Mouse (Mus musculus) liver, postnatal 0 days (tissue): ENCODE data around the gene Il3ra. TPM values are rescaled to one million over a fixed set of nuclear protein-coding genes. Genes with fewer than 3 reads are reported as not detected.

Experiments
- ATAC-seq: fragments of 200-750 bp; cut with Nextera tagmentation; 2 replicates; pipeline ENCODE4 v1.8.0; 2017; ENCODE audit warnings: mild to moderate bottlenecking, moderate library complexity
- DNase-seq: peaks from one replicate; pipeline ENCODE4 v3.0.0-alpha.2; 2016
- H3K27ac ChIP-seq: fragments of 300-500 bp; sonication (generic); 2 replicates; pipeline ENCODE4 v1.5.1; 2014; ENCODE audit warnings: antibody characterized with exemption, moderate library complexity, mild to moderate bottlenecking, low read depth
- H3K27me3 ChIP-seq: fragments of 300-500 bp; sonication (generic); 2 replicates; pipeline ENCODE4 v1.6.1; 2014; ENCODE audit warnings: low read length, control low read depth, mixed read lengths; ENCODE audit not compliant: insufficient read depth
- H3K36me3 ChIP-seq: fragments of 300-500 bp; sonication (generic); replicated peaks from 2 replicates; pipeline ENCODE4 v1.6.1; 2014; ENCODE audit warnings: mild to moderate bottlenecking, control low read depth, low read length, moderate library complexity, mixed read lengths; ENCODE audit not compliant: insufficient read depth
- H3K4me1 ChIP-seq: fragments of 300-500 bp; sonication (generic); 2 replicates; pipeline ENCODE4 v1.6.1; 2014; ENCODE audit warnings: antibody characterized with exemption, mild to moderate bottlenecking, control low read depth; ENCODE audit not compliant: insufficient read depth
- H3K4me2 ChIP-seq: fragments of 300-500 bp; sonication (generic); 2 replicates; pipeline ENCODE4 v1.6.1; 2014; ENCODE audit warnings: low read depth, mild to moderate bottlenecking, low read length, moderate library complexity, mixed read lengths
- H3K4me3 ChIP-seq: fragments of 300-500 bp; sonication (generic); 2 replicates; pipeline ENCODE4 v1.5.1; 2014; ENCODE audit warnings: low read depth, low read length
- H3K9ac ChIP-seq: fragments of 300-500 bp; sonication (generic); replicated peaks from 2 replicates; pipeline ENCODE4 v1.6.1; 2014; ENCODE audit warnings: mild to moderate bottlenecking, moderate library complexity
- H3K9me3 ChIP-seq: fragments of 300-500 bp; sonication (generic); 2 replicates; pipeline ENCODE4 v1.6.1; 2016; ENCODE audit warnings: mild to moderate bottlenecking, control low read depth, low read length, mixed read lengths
- CTCF ChIP-seq: sonication (generic); IDR thresholded peaks from 2 replicates; pipeline ENCODE4 v1.5.1; 2016; ENCODE audit warnings: antibody characterized with exemption, low read depth
- EP300 ChIP-seq: IDR thresholded peaks from 2 replicates; pipeline ENCODE4 v1.6.1; 2016; ENCODE audit warnings: antibody characterized with exemption, low read depth, mild to moderate bottlenecking
- WGBS: fragments of 180-500 bp; shearing (Covaris S2); extraction: QIAGEN DNeasy Blood & Tissue Kit; methylation state at CpG from one replicate; pipeline ENCODE4 v1.1.7; 2014; ENCODE audit not compliant: insufficient replicate concordance; 5-methylcytosine and 5-hydroxymethylcytosine counted together
- polyA plus RNA-seq: library from polyadenylated mRNA; unstranded; fragments of >200 nt; fragmentation: Nextera tagmentation; extraction: Ambion mirVana; gene quantifications from 2 replicates; pipeline ENCODE4 v1.2.1, GENCODE M21; 2015

The Il3ra gene
- polyA plus RNA-seq = 2.9 and 3.2 TPM in 2 replicates

GRCm38 (mm10) chr14:14345948-14346812 lies at the start of gene Il3ra:
Il3ra (plus strand) TSS chr14:14346275.
- no peaks in the 10 kb centered on the region for H3K36me3 ChIP-seq
- peak within 1 kb of the TSS; percentile 60 for H3K9ac ChIP-seq
- DNase-seq (peak; percentile 83), ATAC-seq (peak; percentile 52)
- peak within 1 kb of the TSS; percentile 60 for H3K4me3 ChIP-seq
- 4% methylated on average over 52 of the region's 69 CpGs for WGBS
- no peak for TF ChIP-seq EP300
- TF ChIP-seq CTCF = no peak
- H3K27me3 ChIP-seq = no peaks in the 10 kb centered on the region
- H3K27ac ChIP-seq = peak within 1 kb of the TSS; percentile 80
- H3K9me3 ChIP-seq = peaks cover 39% of the 10 kb centered on the region
- peak within 1 kb of the TSS; percentile 74 for H3K4me2 ChIP-seq
- H3K4me1 ChIP-seq = no peaks in the 10 kb centered on the region

- Histone ChIP-seq H3K4me3 (no peak overlapping the region), H3K27ac (no peak overlapping the region), H3K9ac (no peak overlapping the region), H3K9me3 (no peaks in the 10 kb centered on the region), H3K4me2 (no peak overlapping the region), H3K36me3 (no peaks in the 10 kb centered on the region), H3K27me3 (no peaks in the 10 kb centered on the region), H3K4me1 (no peaks in the 10 kb centered on the region)
- ATAC-seq = no peak
- TF ChIP-seq EP300 (no peak), CTCF (no peak)
- no peak for DNase-seq
- 49% methylated on average over 16 of the region's 16 CpGs for WGBS
Measured at GRCm38 (mm10) chr14:14308938-14309337, 37.1 kb upstream of the Il3ra start.

GRCm38 (mm10) chr14:14309416-14309815 lies 36.7 kb upstream of the Il3ra start:
- WGBS = 56% methylated on average over 14 of the region's 14 CpGs
- ATAC-seq (no peak), DNase-seq (no peak)
- Histone ChIP-seq H3K4me1 (no peaks in the 10 kb centered on the region), H3K9ac (no peak overlapping the region), H3K27me3 (no peaks in the 10 kb centered on the region), H3K9me3 (no peaks in the 10 kb centered on the region), H3K4me2 (no peak overlapping the region), H3K4me3 (no peak overlapping the region), H3K27ac (no peak overlapping the region), H3K36me3 (no peaks in the 10 kb centered on the region)
- TF ChIP-seq CTCF (no peak), EP300 (no peak)

GRCm38 (mm10) chr14:14322528-14322927 lies 23.5 kb upstream of the Il3ra start, which contains the start of gene Olfr31:
Olfr31 (plus strand) TSS chr14:14322828.
- no peaks in the 10 kb centered on the region for H3K4me1 ChIP-seq
- H3K4me2 ChIP-seq = no peak within 1 kb of the TSS
- H3K9ac ChIP-seq = no peak within 1 kb of the TSS
- ATAC-seq = no peak
- no peak for DNase-seq
- H3K36me3 ChIP-seq = no peaks in the 10 kb centered on the region
- no peak within 1 kb of the TSS for H3K27ac ChIP-seq
- no peaks in the 10 kb centered on the region for H3K27me3 ChIP-seq
- no peak within 1 kb of the TSS for H3K4me3 ChIP-seq
- no peaks in the 10 kb centered on the region for H3K9me3 ChIP-seq
- TF ChIP-seq EP300 (no peak), CTCF (no peak)

- ATAC-seq (peak; percentile 87), DNase-seq (peak; percentile 93)
- H3K4me2 ChIP-seq = peak overlapping the region; percentile 74
- no peaks in the 10 kb centered on the region for H3K27me3 ChIP-seq
- H3K4me1 ChIP-seq = no peaks in the 10 kb centered on the region
- H3K9ac ChIP-seq = peak overlapping the region; percentile 60; the same call in 1 of the 2 replicates
- peak overlapping the region; percentile 60 for H3K4me3 ChIP-seq
- 0 out of 2 replicates have a peak, but pooled peaks have one; percentile 12 for TF ChIP-seq EP300
- TF ChIP-seq CTCF = peak; percentile 75
- no peaks in the 10 kb centered on the region for H3K36me3 ChIP-seq
- 7% methylated on average over 35 of the region's 40 CpGs for WGBS
- peaks cover 30% of the 10 kb centered on the region for H3K9me3 ChIP-seq
- H3K27ac ChIP-seq = peak overlapping the region; percentile 80
Measured at GRCm38 (mm10) chr14:14345113-14345871, 783 bp upstream of the Il3ra start.

GRCm38 (mm10) chr14:14346813-14347100 lies 682 bp downstream of the Il3ra start:
- no peak for TF ChIP-seq CTCF
- no peak for TF ChIP-seq EP300
- Histone ChIP-seq H3K27ac (peak overlapping the region; percentile 80), H3K9ac (0 out of 2 replicates have a peak overlapping the region, but pooled peaks have one; percentile 60), H3K4me2 (peak overlapping the region; percentile 74), H3K27me3 (no peaks in the 10 kb centered on the region), H3K36me3 (no peaks in the 10 kb centered on the region), H3K4me3 (peak overlapping the region; percentile 60), H3K9me3 (peaks cover 44% of the 10 kb centered on the region), H3K4me1 (no peaks in the 10 kb centered on the region)
- peak; percentile 31 for DNase-seq
- 39% methylated on average over 15 of the region's 16 CpGs for WGBS
- no peak for ATAC-seq
